Mouse (Mus musculus) liver, embryonic 14.5 days (tissue): ENCODE measurements around the gene Dupd1. TPM values are rescaled to one million over a fixed set of nuclear protein-coding genes. Genes with fewer than 3 reads are reported as not detected.

Source experiments
- ATAC-seq: fragments of 200-750 bp; cut with Nextera tagmentation; 2 replicates; pipeline ENCODE4 v1.8.0; 2017; ENCODE audit warnings: moderate number of reproducible peaks, mild to moderate bottlenecking, moderate library complexity; ENCODE audit not compliant: insufficient read depth
- DNase-seq, 3 experiments: peaks; one replicate each; pipeline ENCODE4 v3.0.0-alpha.2; 2012 to 2013; ENCODE audit warnings: low read depth in 3 of 3, low spot score in 3 of 3
- H3K27ac ChIP-seq: fragments of 300-500 bp; sonication (generic); 2 replicates; pipeline ENCODE4 v1.5.1; 2014; ENCODE audit warnings: moderate library complexity, mild to moderate bottlenecking, control low read depth, inconsistent platforms
- H3K27me3 ChIP-seq: fragments of 300-500 bp; sonication (generic); 2 replicates; pipeline ENCODE4 v1.6.1; 2014; ENCODE audit warnings: mild to moderate bottlenecking, low read length, moderate library complexity; ENCODE audit not compliant: control insufficient read depth, insufficient read depth
- H3K36me3 ChIP-seq: fragments of 300-500 bp; sonication (generic); replicated peaks from 2 replicates; pipeline ENCODE4 v1.6.1; 2014; ENCODE audit warnings: low read depth; ENCODE audit not compliant: control insufficient read depth, insufficient read depth
- H3K4me1 ChIP-seq, 2 experiments: fragments of 200-500 bp in 1 of 2; fragments of 300-500 bp in 1 of 2; sonication (generic) in 1 of 2; replicated peaks; 2 replicates each; pipeline ENCODE4 v1.6.1; 2012 to 2014; ENCODE audit warnings: antibody characterized with exemption in 1 of 2, inconsistent platforms in 1 of 2, low read length in 1 of 2; ENCODE audit not compliant: control insufficient read depth in 2 of 2, insufficient read depth in 2 of 2
- H3K4me2 ChIP-seq: fragments of 300-500 bp; sonication (generic); 2 replicates; pipeline ENCODE4 v1.6.1; 2014; ENCODE audit warnings: low read depth, mild to moderate bottlenecking, control low read depth, moderate library complexity
- H3K4me3 ChIP-seq, 2 experiments: fragments of 200-500 bp in 1 of 2; fragments of 300-500 bp in 1 of 2; sonication (generic) in 1 of 2; 2 replicates each; pipeline ENCODE4 v1.5.1; 2012 to 2014; ENCODE audit warnings: low read depth in 2 of 2, low read length in 2 of 2, mild to moderate bottlenecking in 2 of 2, control low read depth in 1 of 2, inconsistent platforms in 1 of 2, moderate library complexity in 1 of 2; ENCODE audit not compliant: insufficient read depth in 1 of 2
- H3K9ac ChIP-seq: fragments of 300-500 bp; sonication (generic); replicated peaks from 2 replicates; pipeline ENCODE4 v1.6.1; 2014; ENCODE audit warnings: mild to moderate bottlenecking, control low read depth, moderate library complexity
- H3K9me3 ChIP-seq: fragments of 300-500 bp; sonication (generic); 2 replicates; pipeline ENCODE4 v1.6.1; 2016; ENCODE audit warnings: low read length, mixed read lengths; ENCODE audit not compliant: control insufficient read depth
- CTCF ChIP-seq: IDR thresholded peaks from 2 replicates; pipeline ENCODE4 v1.5.1; 2016; ENCODE audit warnings: antibody characterized with exemption, low read depth, control low read depth
- EP300 ChIP-seq: IDR thresholded peaks from 2 replicates; pipeline ENCODE4 v1.6.1; 2016; ENCODE audit warnings: antibody characterized with exemption, low read depth
- WGBS: fragments of 180-500 bp; shearing (Covaris S2); extraction: QIAGEN DNeasy Blood & Tissue Kit; methylation state at CpG from one replicate; pipeline ENCODE4 v1.1.7; 2014; ENCODE audit not compliant: insufficient replicate concordance; 5-methylcytosine and 5-hydroxymethylcytosine counted together
- polyA plus RNA-seq, 2 experiments: library from polyadenylated mRNA; depleted of rRNA in 1 of 2; stranded (reverse) in 1 of 2; unstranded in 1 of 2; fragments of >200 nt; fragmentation: Nextera tagmentation in 1 of 2; extraction: Ambion mirVana in 1 of 2; gene quantifications; 2 replicates each; pipeline versions ENCODE4 v1.2.1 to v1.2.3; 2012 to 2014

Gene Dupd1
- polyA plus RNA-seq, 2 experiments = not detected

DNA sequence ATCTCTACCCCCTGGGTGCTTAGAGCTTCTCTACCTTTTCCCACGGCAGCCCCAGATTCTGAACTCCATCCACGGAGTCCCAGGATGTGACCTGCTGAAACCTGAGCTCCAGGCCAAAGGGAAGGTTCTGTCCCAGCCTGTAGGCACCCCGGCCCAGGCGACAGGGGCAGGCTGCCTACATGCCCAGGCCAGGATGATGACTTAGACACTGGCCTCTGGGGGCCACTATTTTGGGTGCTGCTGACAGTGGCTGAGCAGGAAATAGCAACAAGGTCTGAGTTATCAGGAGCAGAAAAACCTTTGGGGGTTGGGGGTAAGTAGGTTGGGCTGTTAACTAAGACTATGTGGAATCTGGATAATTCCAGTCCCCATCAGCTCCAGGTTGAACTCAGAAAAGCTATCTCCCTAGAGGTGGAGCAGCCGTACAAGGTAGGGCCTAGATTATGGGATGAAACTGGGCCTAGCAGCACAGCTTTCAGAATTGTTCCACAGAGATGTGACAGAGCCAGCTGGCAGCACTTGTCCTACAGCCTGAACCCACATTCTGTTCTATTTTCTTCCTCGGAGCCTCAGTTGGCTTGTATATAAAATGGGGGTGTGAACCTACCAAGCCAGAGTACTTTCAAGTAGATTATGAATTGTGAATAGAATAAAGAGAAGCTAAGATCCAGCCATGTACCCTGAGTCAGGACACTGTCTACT is 14.8 kb upstream of the Dupd1 start:
- H3K9ac ChIP-seq = no peak overlapping the region
- no peaks in the 10 kb centered on the region for H3K9me3 ChIP-seq
- H3K4me1 ChIP-seq = no peaks in the 10 kb centered on the region
- H3K4me3 ChIP-seq = no peak overlapping the region
- H3K36me3 ChIP-seq = no peaks in the 10 kb centered on the region
- 68% methylated on average over 6 of the region's 6 CpGs for WGBS
- no peak overlapping the region for H3K27ac ChIP-seq
- H3K27me3 ChIP-seq = no peaks in the 10 kb centered on the region; the same call in 1 of the 2 replicates
- H3K4me2 ChIP-seq = no peak overlapping the region
- TF ChIP-seq CTCF (no peak), EP300 (no peak)
- DNase-seq (no peak), ATAC-seq (no peak)

DNA sequence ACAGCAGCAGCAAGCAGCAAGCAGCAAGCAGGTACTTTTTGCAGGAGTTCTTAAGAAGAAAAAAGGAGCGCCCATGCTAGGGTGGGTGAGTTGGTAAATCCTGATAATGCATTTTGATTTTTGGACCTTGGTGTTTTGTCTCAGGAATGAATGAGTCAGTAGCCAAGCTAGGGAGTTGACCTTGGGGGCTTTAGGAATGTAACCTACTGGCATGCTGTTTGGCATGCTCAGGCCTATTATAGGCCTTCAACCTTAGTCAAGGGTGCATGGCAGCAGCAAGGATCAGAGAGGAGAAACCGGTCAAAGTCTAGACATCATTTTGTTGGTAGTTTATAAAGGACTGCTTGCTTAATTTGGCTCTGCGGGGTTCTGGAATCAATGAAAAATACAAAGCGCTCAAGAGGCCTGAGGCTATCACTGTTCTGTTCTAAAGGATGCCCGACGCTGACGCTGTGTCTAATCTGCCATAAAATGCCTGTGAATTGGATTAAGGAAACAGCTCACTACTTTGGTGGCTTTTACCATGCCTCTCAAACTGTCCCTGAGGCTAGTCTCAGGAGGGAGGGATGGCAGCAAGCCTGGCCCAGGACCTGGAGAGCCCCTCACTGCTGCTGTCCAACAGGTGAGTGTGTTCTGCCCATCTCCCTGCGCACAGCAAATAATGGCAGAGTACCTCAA is 7.8 kb upstream of the Dupd1 start:
- Histone ChIP-seq H3K4me1 (peaks cover 0 to 6% of the 10 kb centered on the region in 2 experiments; a peak in 2 of 4 replicates), H3K4me3 (no peak overlapping the region), H3K36me3 (no peaks in the 10 kb centered on the region), H3K9ac (no peak overlapping the region), H3K4me2 (no peak overlapping the region), H3K27ac (no peak overlapping the region), H3K9me3 (no peaks in the 10 kb centered on the region), H3K27me3 (no peaks in the 10 kb centered on the region; the same call in 1 of the 2 replicates)
- 72% methylated on average over 8 of the region's 8 CpGs for WGBS
- TF ChIP-seq CTCF (no peak), EP300 (no peak)
- DNase-seq (no peak), ATAC-seq (no peak)

DNA sequence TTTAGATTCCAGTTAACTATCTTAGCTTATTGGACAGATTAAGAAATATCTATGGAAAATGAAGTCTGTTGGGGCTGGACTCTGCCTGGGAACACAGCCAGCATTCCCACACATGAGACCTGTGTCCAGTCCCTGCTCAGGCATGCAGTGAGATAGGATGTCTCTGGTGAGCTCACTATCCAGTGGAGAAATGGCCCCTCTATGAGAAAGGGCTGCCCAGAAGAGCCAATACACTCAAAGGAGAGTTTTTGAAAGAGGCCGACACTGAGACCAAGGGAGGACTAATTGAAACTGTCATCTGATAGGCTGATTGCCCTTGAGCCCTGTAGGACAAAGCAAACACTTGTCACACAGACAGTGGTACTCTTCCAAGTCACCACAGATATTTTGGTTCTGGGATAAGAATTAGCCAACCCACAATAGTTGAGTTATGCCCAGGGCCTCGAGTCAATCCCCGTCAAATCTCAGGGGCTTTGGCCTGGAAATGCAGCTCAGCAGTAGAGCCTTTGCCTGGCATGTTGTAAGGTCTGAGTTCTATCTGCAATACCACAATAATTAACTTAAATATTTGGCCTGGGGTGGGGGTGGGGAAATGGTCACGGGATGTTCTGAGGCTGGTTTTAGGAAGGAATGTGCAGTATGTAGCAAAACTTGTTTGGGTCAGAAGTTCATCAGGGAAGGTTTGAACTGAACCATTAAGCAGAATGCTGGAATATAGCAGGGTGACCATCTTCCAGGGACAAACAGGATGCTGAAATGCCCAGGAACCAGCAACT is 6.2 kb upstream of the Dupd1 start:
- no peak for ATAC-seq

DNA sequence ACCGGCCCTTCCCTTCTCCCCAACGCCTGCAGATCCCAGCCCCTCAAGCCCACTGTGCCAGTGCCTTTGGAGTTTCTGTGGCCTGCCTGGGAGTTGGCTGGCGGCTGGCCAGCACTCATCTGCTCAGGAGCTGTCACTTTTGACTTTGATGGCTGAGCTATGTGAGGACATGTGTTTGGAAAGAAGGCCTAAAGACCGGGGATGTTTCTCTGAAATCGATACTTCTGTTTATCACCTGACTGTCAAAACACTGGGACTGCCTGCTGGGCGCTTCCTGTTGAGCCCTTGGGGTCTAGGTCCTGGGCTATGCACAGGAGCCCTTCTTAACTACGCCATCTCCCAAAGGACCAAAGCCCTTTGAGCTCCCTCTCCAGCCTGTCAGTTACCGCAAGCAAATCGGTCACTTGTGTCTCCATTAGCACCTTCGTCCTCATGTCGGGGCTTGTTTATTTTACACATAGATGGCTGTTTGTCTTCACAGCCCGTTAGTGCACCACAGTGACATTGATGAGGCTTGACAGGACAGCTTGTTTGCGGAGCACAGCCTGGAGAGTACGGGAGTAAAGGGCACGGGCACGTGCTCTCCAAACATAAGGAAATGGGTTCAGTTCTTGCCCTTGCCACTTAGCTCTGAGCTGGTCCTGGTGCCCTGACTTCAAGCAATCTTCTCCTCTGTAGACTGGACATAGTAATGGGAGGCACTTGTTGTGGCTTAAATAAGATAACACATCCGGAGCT is 5.4 kb upstream of the Dupd1 start:
- no peak overlapping the region for H3K4me3 ChIP-seq
- DNase-seq (no peak), ATAC-seq (no peak)
- no peaks in the 10 kb centered on the region; the same call in 1 of the 2 replicates for H3K27me3 ChIP-seq
- H3K4me2 ChIP-seq = no peak overlapping the region
- H3K9me3 ChIP-seq = no peaks in the 10 kb centered on the region
- H3K4me1 ChIP-seq = peaks cover 0 to 6% of the 10 kb centered on the region in 2 experiments; a peak in 2 of 4 replicates
- no peaks in the 10 kb centered on the region for H3K36me3 ChIP-seq
- H3K27ac ChIP-seq = no peak overlapping the region
- TF ChIP-seq EP300 = no peak
- TF ChIP-seq CTCF = no peak
- 45% methylated on average over 17 of the region's 17 CpGs for WGBS
- no peak overlapping the region for H3K9ac ChIP-seq

More for the DNA sequence above, 6.2 kb upstream of the Dupd1 start:
- Histone ChIP-seq H3K9me3 (no peaks in the 10 kb centered on the region), H3K4me3 (no peak overlapping the region), H3K27me3 (no peaks in the 10 kb centered on the region; the same call in 1 of the 2 replicates), H3K4me2 (no peak overlapping the region), H3K4me1 (peaks cover 0 to 6% of the 10 kb centered on the region in 2 experiments; a peak in 2 of 4 replicates), H3K9ac (no peak overlapping the region), H3K27ac (no peak overlapping the region), H3K36me3 (no peaks in the 10 kb centered on the region)
- 58% methylated on average over 4 of the region's 4 CpGs for WGBS
- no peak for DNase-seq
- no peak for TF ChIP-seq EP300
- no peak for TF ChIP-seq CTCF
